Mouse (Mus musculus) brain, adult 2 months (tissue): ENCODE data around the gene Tdpoz3.
"Not testable (repeated sequence)": the region's sequence is repeated elsewhere in the genome, so short reads cannot be mapped to it uniquely, and the experiment has no call there.

Source experiments
- DNase-seq: peaks from one replicate; pipeline ENCODE4 v3.0.0; 2011; ENCODE audit warnings: low read depth, low spot score

The Tdpoz3 gene

GRCm38 (mm10) chr3:93825720-93826119, at the start of gene Tdpoz3:
Gene Tdpoz3, plus strand, starts transcription at chr3:93826020.
- not testable (repeated sequence) for DNase-seq

- DNase-seq: not testable (repeated sequence)
Measured at GRCm38 (mm10) chr3:93796098-93796497, 29.7 kb upstream of the Tdpoz3 start, which contains the start of gene Tdpoz4. Gene Tdpoz4, plus strand, starts transcription at chr3:93796398.

- peak; percentile 12 for DNase-seq
Measured at GRCm38 (mm10) chr3:93813341-93813740, 12.5 kb upstream of the Tdpoz3 start.

GRCm38 (mm10) chr3:93858957-93859356, 33.1 kb downstream of the Tdpoz3 start:
- not testable (repeated sequence) for DNase-seq

- DNase-seq: not testable (repeated sequence)
Measured at GRCm38 (mm10) chr3:93870635-93871034, 44.8 kb downstream of the Tdpoz3 start.
